Mouse (Mus musculus) ES-Bruce4 (cell line): Measurements from ENCODE around the gene Myh1. TPM values are rescaled to one million over a fixed set of nuclear protein-coding genes. Genes with fewer than 3 reads are reported as not detected.

Experiments used
- H3K27ac ChIP-seq: 2 replicates; pipeline ENCODE4 v1.5.1; 2012; ENCODE audit warnings: low read length, inconsistent platforms; ENCODE audit not compliant: insufficient read depth
- H3K27me3 ChIP-seq: 2 replicates; pipeline ENCODE4 v1.6.1; 2012; ENCODE audit warnings: mild to moderate bottlenecking, low read length, inconsistent platforms; ENCODE audit not compliant: control insufficient read depth, poor library complexity, insufficient read depth, severe bottlenecking
- H3K36me3 ChIP-seq: 2 replicates; pipeline ENCODE4 v1.6.1; 2012; ENCODE audit warnings: inconsistent platforms, mild to moderate bottlenecking, low read length, moderate library complexity; ENCODE audit not compliant: control insufficient read depth, poor library complexity, insufficient read depth, severe bottlenecking
- H3K4me1 ChIP-seq: one replicate; pipeline ENCODE4 v1.8.1; 2011; ENCODE audit warnings: low read length; ENCODE audit not compliant: control insufficient read depth, insufficient read depth
- H3K4me3 ChIP-seq: 2 replicates; pipeline ENCODE4 v1.5.1; 2011; ENCODE audit warnings: low read depth, mild to moderate bottlenecking, low read length
- H3K9ac ChIP-seq: 2 replicates; pipeline ENCODE4 v1.6.1; 2012; ENCODE audit warnings: low read depth, mild to moderate bottlenecking, inconsistent platforms; ENCODE audit not compliant: poor library complexity, severe bottlenecking
- H3K9me3 ChIP-seq: replicated peaks from 2 replicates; pipeline ENCODE4 v1.6.1; 2012; ENCODE audit warnings: mild to moderate bottlenecking, low read length, inconsistent platforms; ENCODE audit not compliant: control insufficient read depth, poor library complexity, insufficient read depth, severe bottlenecking
- CTCF ChIP-seq: IDR thresholded peaks from one replicate; pipeline ENCODE4 v1.8.1; 2011; ENCODE audit warnings: low read depth, low read length
- EP300 ChIP-seq: IDR thresholded peaks from 2 replicates; pipeline ENCODE4 v1.6.1; 2011; ENCODE audit warnings: low read depth, low read length; ENCODE audit not compliant: insufficient read depth
- POLR2A ChIP-seq: IDR thresholded peaks from one replicate; pipeline ENCODE4 v1.8.1; 2011; ENCODE audit warnings: low read length; ENCODE audit not compliant: insufficient read depth
- polyA plus RNA-seq: library from polyadenylated mRNA; stranded (reverse); fragments of >200 nt; gene quantifications from 2 replicates; pipeline ENCODE4 v1.2.4, GENCODE M21; 2011; ENCODE audit warnings: low read depth; ENCODE audit not compliant: missing spikeins, insufficient read depth, insufficient read length

The Myh1 gene
- polyA plus RNA-seq, 1 experiment, result not detected

DNA sequence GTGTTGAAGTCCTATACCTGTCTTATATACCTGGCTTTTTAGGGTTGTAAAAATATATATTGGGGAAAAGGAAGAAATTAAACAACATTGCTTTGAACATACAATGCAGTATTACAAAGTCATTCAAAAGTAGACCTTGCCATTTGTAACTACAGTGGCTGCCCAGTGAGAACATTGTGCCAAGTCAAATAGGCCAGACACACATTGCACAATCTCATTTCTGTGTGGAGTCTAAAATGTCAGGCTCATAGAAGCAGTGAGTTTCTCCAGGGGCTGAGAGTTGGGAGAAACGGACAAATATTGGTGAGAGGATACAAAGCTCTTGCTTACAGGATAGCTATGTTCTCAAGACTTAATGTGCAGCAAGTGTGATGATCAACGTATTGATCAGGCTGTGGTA, 30.1 kb downstream of the Myh1 start:
- no peaks in the 10 kb centered on the region for H3K27me3 ChIP-seq
- H3K9me3 ChIP-seq, result no peaks in the 10 kb centered on the region
- H3K4me3 ChIP-seq, result no peak overlapping the region
- no peak overlapping the region for H3K27ac ChIP-seq
- TF ChIP-seq POLR2A, result no peak
- no peak for TF ChIP-seq EP300
- TF ChIP-seq CTCF, result no peak
- H3K4me1 ChIP-seq, result no peaks in the 10 kb centered on the region
- H3K9ac ChIP-seq, result no peak overlapping the region
- H3K36me3 ChIP-seq, result no peaks in the 10 kb centered on the region

DNA sequence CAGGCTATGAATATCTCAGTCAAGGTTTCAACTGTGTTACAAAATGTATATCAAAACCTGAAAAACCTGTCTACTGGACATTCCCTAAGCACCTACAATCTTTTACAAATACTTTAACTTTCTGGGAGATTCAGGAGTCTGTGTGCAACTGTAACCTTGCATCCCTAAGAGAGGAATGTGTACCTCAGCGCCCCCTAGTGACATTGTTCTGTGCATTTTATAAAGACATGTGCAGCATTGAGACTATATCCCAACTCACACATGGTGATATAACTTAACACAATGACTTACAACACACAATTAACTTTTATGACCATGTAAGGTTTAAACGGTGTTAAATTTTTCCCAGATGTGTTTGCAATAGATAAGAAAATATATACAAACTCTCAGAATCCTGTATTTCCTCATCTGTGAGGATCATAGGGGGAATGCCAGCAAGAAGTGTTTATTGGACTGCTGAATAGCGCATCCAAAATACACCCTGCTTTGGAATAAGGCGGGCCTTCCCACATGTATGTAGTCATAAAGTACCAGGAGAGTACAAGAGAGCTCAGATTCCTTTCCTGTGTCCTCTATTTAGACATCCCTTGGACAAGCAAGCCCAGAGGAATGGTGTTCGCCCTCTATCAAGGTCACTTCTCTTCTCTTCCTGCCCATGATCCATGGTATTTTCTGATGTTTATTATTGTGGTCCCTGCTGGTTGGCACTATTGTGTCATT, 35.9 kb downstream of the Myh1 start:
- no peak overlapping the region for H3K27ac ChIP-seq

DNA sequence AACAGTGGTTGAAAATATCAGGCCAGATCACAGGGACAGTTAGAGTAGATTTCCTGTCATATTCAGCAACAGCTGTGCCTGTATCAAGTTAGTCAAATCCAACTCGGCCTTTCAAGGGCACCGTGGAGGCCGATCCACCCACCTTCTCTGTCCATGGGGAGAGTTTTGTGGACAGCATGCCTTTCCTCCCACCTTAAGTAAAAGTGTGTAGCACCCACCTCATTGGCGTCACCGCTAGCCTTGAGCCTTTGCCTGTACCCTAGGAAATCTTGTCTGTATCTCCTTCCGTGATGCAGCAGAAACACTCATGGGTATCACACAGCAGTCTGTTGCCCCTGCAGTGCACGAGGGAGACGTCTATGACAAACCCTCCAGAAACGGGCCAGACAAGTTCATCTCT, 36.9 kb downstream of the Myh1 start:
- TF ChIP-seq EP300 (no peak), POLR2A (no peak), CTCF (no peak)
- Histone ChIP-seq H3K36me3 (no peaks in the 10 kb centered on the region), H3K9ac (no peak overlapping the region), H3K4me1 (no peaks in the 10 kb centered on the region), H3K27me3 (no peaks in the 10 kb centered on the region), H3K9me3 (no peaks in the 10 kb centered on the region), H3K27ac (no peak overlapping the region), H3K4me3 (no peak overlapping the region)

More for the DNA sequence above, 35.9 kb downstream of the Myh1 start:
- Histone ChIP-seq H3K9ac (no peak overlapping the region), H3K4me1 (no peaks in the 10 kb centered on the region), H3K4me3 (no peak overlapping the region), H3K9me3 (no peaks in the 10 kb centered on the region), H3K36me3 (no peaks in the 10 kb centered on the region), H3K27me3 (no peaks in the 10 kb centered on the region)
- TF ChIP-seq EP300, result no peak
- TF ChIP-seq CTCF, result peak; percentile 4
- TF ChIP-seq POLR2A, result no peak

DNA sequence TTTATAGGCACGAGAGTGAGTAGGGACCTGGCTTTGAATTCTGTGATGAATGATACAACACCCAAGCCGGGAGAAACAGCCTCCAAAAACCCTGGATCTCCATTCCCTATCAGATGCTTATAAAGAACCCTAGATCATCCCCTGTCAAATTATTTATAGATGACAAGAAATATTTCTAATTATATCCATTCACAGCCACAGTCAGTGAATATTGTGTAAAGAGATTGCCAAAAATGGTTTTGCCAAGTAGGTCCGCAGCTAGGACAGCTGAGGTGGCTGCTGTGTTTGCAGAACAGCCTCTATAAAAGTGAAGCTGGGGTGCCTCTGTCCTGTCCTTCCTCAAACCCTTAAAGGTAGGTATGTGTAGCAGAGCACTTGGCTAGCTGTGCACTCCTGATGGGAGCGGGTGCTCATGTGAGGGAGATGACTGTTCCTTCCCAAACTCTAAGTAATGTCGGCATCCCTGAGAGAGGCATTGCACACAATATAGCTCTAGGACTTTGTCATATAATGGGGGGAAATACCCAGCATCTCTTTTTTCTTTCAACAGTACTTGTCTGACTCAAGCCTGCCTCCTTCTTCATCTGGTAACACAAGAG, 37.7 kb downstream of the Myh1 start, which contains the start of gene Myh4:
Myh4 (plus strand) TSS at position 549 of the 599 bp plus-strand sequence.
- Histone ChIP-seq H3K27ac (no peak within 1 kb of the TSS), H3K4me3 (no peak within 1 kb of the TSS), H3K9ac (no peak within 1 kb of the TSS), H3K27me3 (no peaks in the 10 kb centered on the region), H3K4me1 (no peaks in the 10 kb centered on the region), H3K9me3 (no peaks in the 10 kb centered on the region), H3K36me3 (no peaks in the 10 kb centered on the region)
- TF ChIP-seq CTCF (no peak), EP300 (no peak), POLR2A (no peak)

DNA sequence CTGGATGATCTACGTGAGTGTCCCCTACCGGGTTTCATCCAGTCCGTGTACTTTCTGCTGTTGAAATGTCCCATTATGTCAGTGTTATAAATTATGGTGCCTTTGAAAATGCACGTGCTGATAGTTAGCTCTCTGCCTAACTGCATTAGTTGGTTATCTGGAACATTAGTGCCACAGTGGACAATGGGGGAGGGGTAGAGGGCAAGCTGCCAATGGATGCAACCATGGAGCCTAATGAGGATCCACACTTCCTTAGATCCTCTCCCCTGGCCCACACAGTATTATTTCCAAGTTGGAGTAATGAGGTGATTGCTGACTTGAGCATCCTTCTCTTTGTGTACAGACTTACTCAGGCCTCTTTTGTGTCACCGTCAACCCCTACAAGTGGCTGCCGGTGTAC, 41.2 kb downstream of the Myh1 start:
- Histone ChIP-seq H3K36me3 (no peaks in the 10 kb centered on the region), H3K27me3 (no peaks in the 10 kb centered on the region), H3K4me1 (no peaks in the 10 kb centered on the region), H3K9me3 (no peaks in the 10 kb centered on the region), H3K4me3 (no peak overlapping the region), H3K9ac (no peak overlapping the region), H3K27ac (no peak overlapping the region)
- TF ChIP-seq EP300, result no peak
- TF ChIP-seq CTCF, result no peak
- TF ChIP-seq POLR2A, result no peak

DNA sequence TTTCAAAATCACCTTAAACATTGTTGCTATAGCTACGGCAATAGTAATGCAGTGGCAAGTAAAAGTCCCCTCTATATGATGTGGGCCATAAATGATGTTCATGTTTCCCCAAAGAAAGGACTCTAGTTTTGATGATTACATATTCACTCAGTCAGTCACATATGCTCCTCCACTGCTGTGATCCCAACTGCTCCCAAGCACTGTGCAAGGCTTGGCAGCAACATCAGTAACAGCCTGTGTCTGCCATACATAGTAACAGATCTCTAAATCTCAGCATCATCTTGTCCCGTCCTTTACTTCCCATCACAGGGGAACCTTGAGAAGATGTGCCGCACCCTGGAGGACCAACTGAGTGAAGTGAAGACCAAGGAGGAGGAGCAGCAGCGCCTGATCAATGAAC, 53.8 kb downstream of the Myh1 start:
- TF ChIP-seq POLR2A, result no peak
- no peak for TF ChIP-seq EP300
- TF ChIP-seq CTCF, result no peak
- Histone ChIP-seq H3K9me3 (no peaks in the 10 kb centered on the region), H3K27me3 (peaks cover 1% of the 10 kb centered on the region; the same call in 1 of the 2 replicates), H3K9ac (no peak overlapping the region), H3K36me3 (no peaks in the 10 kb centered on the region), H3K4me3 (no peak overlapping the region), H3K27ac (no peak overlapping the region), H3K4me1 (no peaks in the 10 kb centered on the region)
